Mouse (Mus musculus) thymus, postnatal 4 days (tissue): ENCODE results near the gene Etl4.
"Not testable (repeated sequence)": the region's sequence is repeated elsewhere in the genome, so short reads cannot be mapped to it uniquely, and the experiment has no call there.

ENCODE experiments used
- DNase-seq: peaks from one replicate; pipeline ENCODE4 v3.0.0; 2021

The Etl4 gene

GRCm38 (mm10) chr2:20167566-20167965, 258.0 kb downstream of the Etl4 start:
- DNase-seq = no peak

- no peak for DNase-seq
Measured at GRCm38 (mm10) chr2:20168156-20168555, 258.6 kb downstream of the Etl4 start.

- not testable (repeated sequence) for DNase-seq
Measured at GRCm38 (mm10) chr2:20176456-20177184, 267.0 kb downstream of the Etl4 start.

- DNase-seq = not testable (repeated sequence)
Measured at GRCm38 (mm10) chr2:20177236-20177635, 267.7 kb downstream of the Etl4 start.

GRCm38 (mm10) chr2:20180561-20180960, 271.0 kb downstream of the Etl4 start:
- DNase-seq = not testable (repeated sequence)

GRCm38 (mm10) chr2:20187223-20187622, 277.6 kb downstream of the Etl4 start:
- not testable (repeated sequence) for DNase-seq

- DNase-seq = no peak
Measured at GRCm38 (mm10) chr2:20203011-20203410, 293.4 kb downstream of the Etl4 start.

GRCm38 (mm10) chr2:20206647-20207046, 297.1 kb downstream of the Etl4 start:
- DNase-seq = no peak

- no peak for DNase-seq
Measured at GRCm38 (mm10) chr2:20208683-20209194, 299.2 kb downstream of the Etl4 start.

GRCm38 (mm10) chr2:20209359-20209758, 299.8 kb downstream of the Etl4 start:
- DNase-seq = no peak

- no peak for DNase-seq
Measured at GRCm38 (mm10) chr2:20216275-20216674, 306.7 kb downstream of the Etl4 start.

GRCm38 (mm10) chr2:20216686-20217437, 307.3 kb downstream of the Etl4 start:
- DNase-seq = no peak

- no peak for DNase-seq
Measured at GRCm38 (mm10) chr2:20231371-20231770, 321.8 kb downstream of the Etl4 start.

- no peak for DNase-seq
Measured at GRCm38 (mm10) chr2:20248043-20248664, 338.6 kb downstream of the Etl4 start.

GRCm38 (mm10) chr2:20249403-20249802, 339.8 kb downstream of the Etl4 start:
- no peak for DNase-seq

GRCm38 (mm10) chr2:20276124-20276523, 366.5 kb downstream of the Etl4 start:
- peak; percentile 17 for DNase-seq

GRCm38 (mm10) chr2:20281903-20282302, 372.3 kb downstream of the Etl4 start:
- DNase-seq = no peak

- DNase-seq = no peak
Measured at GRCm38 (mm10) chr2:20284425-20284824, 374.8 kb downstream of the Etl4 start.

- DNase-seq = no peak
Measured at GRCm38 (mm10) chr2:20290982-20291740, 381.6 kb downstream of the Etl4 start.

GRCm38 (mm10) chr2:20291741-20292110, 382.1 kb downstream of the Etl4 start:
- DNase-seq = no peak

GRCm38 (mm10) chr2:20293336-20293735, 383.8 kb downstream of the Etl4 start:
- DNase-seq = no peak

- no peak for DNase-seq
Measured at GRCm38 (mm10) chr2:20294596-20294995, 385.0 kb downstream of the Etl4 start.

GRCm38 (mm10) chr2:20302517-20302916, 392.9 kb downstream of the Etl4 start:
- DNase-seq = no peak
